ENCODE assay signal across 10 mouse cellular contexts in genomic region chr15:97458748-97459221, GRCm38 (mm10).
A peak's percentile ranks its signal among the peaks of the same experiment; 100 is the strongest.
DNase-seq lines count a peak whose midpoint lies in the region; ATAC-seq and TF ChIP-seq lines count a peak whose summit lies in the region.
"Had no signal": no experiment of that assay in that cellular context is flagged by ENCODE, and none has a peak within 500 bp of the region (broad histone marks: within the 10 kb centered on the region; RNA-seq: fewer than 3 reads in every experiment).

No protein-coding gene starts in this region.

- intact Hi-C loops in left cerebral cortex, postnatal 36 days (cut with DNase I) = no loop called here

- peak; percentile 27 for TF ChIP-seq POLR2A in spleen, adult 2 months (IDR thresholded peaks at IDR 0.05; ENCODE audit: low read depth, low read length)

- no peaks in the 10 kb centered on the region for H3K9me3 ChIP-seq in heart, embryonic 14.5 days (ENCODE audit: control insufficient read depth, low read length)
- H3K9me3 ChIP-seq in hindbrain, embryonic 16.5 days (ENCODE audit: control insufficient read depth, low read length) = no peaks in the 10 kb centered on the region
- H3K9me3 ChIP-seq: embryonic facial prominence, embryonic 15.5 days had no signal

- H3K4me3 ChIP-seq in heart, embryonic 14.5 days (ENCODE audit: control insufficient read depth in 1 of 2, insufficient read depth in 1 of 2, low read depth in 1 of 2, low read length in 2 of 2) = no peak overlapping the region
- no peak overlapping the region for H3K4me3 ChIP-seq in hindbrain, embryonic 16.5 days (ENCODE audit: low read length)
- H3K4me3 ChIP-seq in spleen, adult 2 months (ENCODE audit: extremely low read depth, insufficient read depth, insufficient read length) = peak overlapping the region; percentile 36; the same call in 1 of the 2 replicates
- H3K4me3 ChIP-seq: embryonic facial prominence, embryonic 15.5 days had no signal

- H3K36me3 ChIP-seq in heart, embryonic 14.5 days (ENCODE audit: control insufficient read depth, insufficient read depth, low read length) = no peaks in the 10 kb centered on the region
- H3K36me3 ChIP-seq in hindbrain, embryonic 16.5 days (ENCODE audit: control insufficient read depth, insufficient read depth, low read length) = no peaks in the 10 kb centered on the region
- no peaks in the 10 kb centered on the region for H3K36me3 ChIP-seq in spleen, adult 2 months (ENCODE audit: control insufficient read depth, insufficient read depth, low read length)
- H3K36me3 ChIP-seq: embryonic facial prominence, embryonic 15.5 days had no signal

- WGBS in heart, embryonic 14.5 days = 55% methylated on average over 11 of the region's 11 CpGs
- WGBS in hindbrain, embryonic 16.5 days = 74% methylated on average over 11 of the region's 11 CpGs
- WGBS in spleen, adult 2 months = 25% methylated on average over 11 of the region's 11 CpGs

- no peak for TF ChIP-seq CTCF in spleen, adult 2 months (IDR thresholded peaks at IDR 0.05; ENCODE audit: extremely low read depth, insufficient read depth, insufficient read length, insufficient replicate concordance)

- no peaks in the 10 kb centered on the region; the same call in 1 of the 2 replicates for H3K27me3 ChIP-seq in heart, embryonic 14.5 days (ENCODE audit: control insufficient read depth, insufficient read depth, low read length)
- no peaks in the 10 kb centered on the region for H3K27me3 ChIP-seq in hindbrain, embryonic 16.5 days (replicated peaks; ENCODE audit: control insufficient read depth, insufficient read depth, low read length)
- no peaks in the 10 kb centered on the region for H3K27me3 ChIP-seq in spleen, adult 2 months (ENCODE audit: control insufficient read depth, insufficient read depth, low read length)
- H3K27me3 ChIP-seq: embryonic facial prominence, embryonic 15.5 days had no signal

- no peak overlapping the region for H3K9ac ChIP-seq in heart, embryonic 14.5 days (ENCODE audit: low read length)
- H3K9ac ChIP-seq in hindbrain, embryonic 16.5 days (ENCODE audit: low read depth, low read length) = no peak overlapping the region
- H3K9ac ChIP-seq: embryonic facial prominence, embryonic 15.5 days had no signal

- no peak overlapping the region for H3K27ac ChIP-seq in heart, embryonic 14.5 days (replicated peaks in 1 of 2; ENCODE audit: control insufficient read depth in 1 of 2, insufficient read depth in 1 of 2, low read depth in 2 of 2, low read length in 2 of 2)
- no peak overlapping the region for H3K27ac ChIP-seq in hindbrain, embryonic 16.5 days (ENCODE audit: low read depth, low read length)
- H3K27ac ChIP-seq in spleen, adult 2 months (ENCODE audit: insufficient read depth, low read length) = peak overlapping the region; percentile 97
- H3K27ac ChIP-seq: embryonic facial prominence, embryonic 15.5 days had no signal

- no peak for ATAC-seq in heart, embryonic 14.5 days (ENCODE audit: insufficient number of reproducible peaks, insufficient read depth, low FRiP score, low read depth)
- no peak for ATAC-seq in hindbrain, embryonic 16.5 days

- DNase-seq in heart, adult 18-20 months = no peak
- DNase-seq in CD8-positive naive resting alpha-beta T cell, adult 2 months (ENCODE audit: low read depth in 2 of 2, low spot score in 2 of 2) = peak; percentile 70 to 77
- peak; percentile 81 for DNase-seq in spleen, adult 2 months (ENCODE audit: low read depth in 1 of 2, low spot score in 2 of 2)
- DNase-seq in right cerebral cortex, postnatal 25 days = no peak
- DNase-seq in right cerebral cortex, adult 18-20 months = no peak
- DNase-seq in left cerebral cortex, postnatal 36 days (ENCODE audit: low spot score in 2 of 2) = no peak
- DNase-seq: lung, adult 2 months had no signal

- peak overlapping the region; percentile 27 for H3K4me2 ChIP-seq in heart, embryonic 14.5 days (ENCODE audit: low read length)
- peak overlapping the region; percentile 31 for H3K4me2 ChIP-seq in hindbrain, embryonic 16.5 days (ENCODE audit: low read length)
- H3K4me2 ChIP-seq: embryonic facial prominence, embryonic 15.5 days had no signal

- H3K4me1 ChIP-seq in heart, embryonic 14.5 days (ENCODE audit: control insufficient read depth in 2 of 2, insufficient read depth in 2 of 2, low read length in 2 of 2) = peaks cover 0 to 3% of the 10 kb centered on the region in 2 experiments; a peak in 1 of 4 replicates
- H3K4me1 ChIP-seq in hindbrain, embryonic 16.5 days (ENCODE audit: control insufficient read depth, insufficient read depth, low read depth, low read length) = no peaks in the 10 kb centered on the region
- H3K4me1 ChIP-seq in spleen, adult 2 months (ENCODE audit: control insufficient read depth, insufficient read depth, insufficient read length) = peaks cover 28% of the 10 kb centered on the region

Comparison
In these comparisons a context has a peak if more than half of its experiments do, and no peak if none do; other contexts are left out.
1. DNase-seq: peak in CD8-positive naive resting alpha-beta T cell, adult 2 months (2 of 2) and spleen, adult 2 months (2 of 2); none in heart, adult 18-20 months (0 of 2), right cerebral cortex, postnatal 25 days (single experiment), right cerebral cortex, adult 18-20 months (single experiment) and left cerebral cortex, postnatal 36 days (0 of 2).